ENCODE assay signal across 9 mouse cellular contexts in the genomic region with DNA sequence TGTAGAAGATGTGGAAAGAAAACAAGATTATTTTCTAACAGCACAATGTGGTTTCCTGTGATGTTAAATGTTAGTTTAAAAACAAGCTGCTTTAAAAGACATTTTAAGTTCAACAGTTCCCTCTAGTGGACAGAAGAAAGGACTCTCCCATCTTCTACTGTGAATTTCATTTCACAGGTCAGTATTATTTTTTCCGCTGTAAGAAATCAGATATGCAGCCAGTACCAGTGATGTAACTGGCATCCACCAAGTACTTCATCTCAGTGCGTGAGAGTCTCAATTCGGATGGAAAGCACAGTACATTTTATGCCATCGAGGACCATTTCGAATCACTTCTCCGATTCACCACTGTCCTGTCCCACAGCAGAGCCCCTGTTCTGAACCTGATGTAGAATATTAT. TPM values are rescaled to one million over a fixed set of nuclear protein-coding genes. Genes with fewer than 3 reads are reported as not detected.
DNase-seq lines count a peak whose midpoint lies in the region; ATAC-seq and TF ChIP-seq lines count a peak whose summit lies in the region.
"Had no signal": no experiment of that assay in that cellular context is flagged by ENCODE, and none has a peak within 500 bp of the region (broad histone marks: within the 10 kb centered on the region; RNA-seq: fewer than 3 reads in every experiment).

No protein-coding gene starts in this region.

- TF ChIP-seq CTCF in left cerebral cortex, adult 2 months (IDR thresholded peaks at IDR 0.05) = peak; percentile 77

- peaks cover 2% of the 10 kb centered on the region; the same call in 1 of the 2 replicates for H3K4me1 ChIP-seq in midbrain, embryonic 15.5 days
- H3K4me1 ChIP-seq: stomach, embryonic 15.5 days had no signal

- no peaks in the 10 kb centered on the region for H3K9me3 ChIP-seq in midbrain, embryonic 15.5 days
- H3K9me3 ChIP-seq: stomach, embryonic 15.5 days had no signal

- H3K9ac ChIP-seq in midbrain, embryonic 15.5 days = no peak overlapping the region
- H3K9ac ChIP-seq: stomach, embryonic 15.5 days had no signal

- no peak overlapping the region for H3K4me2 ChIP-seq in midbrain, embryonic 15.5 days
- H3K4me2 ChIP-seq: stomach, embryonic 15.5 days had no signal

- no peaks in the 10 kb centered on the region for H3K27me3 ChIP-seq in midbrain, embryonic 15.5 days (replicated peaks)
- H3K27me3 ChIP-seq: stomach, embryonic 15.5 days had no signal

- 67% methylated on average over 6 of the region's 6 CpGs for WGBS in midbrain, embryonic 15.5 days

- intact Hi-C loops in left cerebral cortex, adult 2 months (cut with DNase I) = loop anchor here (2.0 to 5.0 kb wide), 4 partner anchors 44 to 308 kb away; no protein-coding TSS in a partner anchor

- no peaks in the 10 kb centered on the region for H3K36me3 ChIP-seq in midbrain, embryonic 15.5 days (replicated peaks)
- H3K36me3 ChIP-seq: stomach, embryonic 15.5 days had no signal

- H3K27ac ChIP-seq in left cerebral cortex, adult 2 months = no peak overlapping the region
- H3K27ac ChIP-seq in midbrain, embryonic 15.5 days = no peak overlapping the region
- H3K27ac ChIP-seq: stomach, embryonic 15.5 days had no signal

- DNase-seq in left cerebral cortex, adult 2 months (ENCODE audit: extremely low spot score in 1 of 2, low spot score in 2 of 2) = no peak
- DNase-seq in left cerebral cortex, adult 18-20 months (ENCODE audit: low spot score in 2 of 2) = no peak
- DNase-seq in Muller cell, postnatal 12 days (ENCODE audit: inconsistent ontology term) = peak; percentile 5
- DNase-seq in fibroblast of lung, adult 2 months (ENCODE audit: low read depth) = peak; percentile 27
- no peak for DNase-seq in urinary bladder, postnatal 14 days (ENCODE audit: low spot score)
- no peak for DNase-seq in frontal cortex, postnatal 14 days (ENCODE audit: low spot score in 2 of 2)
- no peak for DNase-seq in layer of hippocampus, adult 9-11 months

- no peak overlapping the region for H3K4me3 ChIP-seq in left cerebral cortex, adult 2 months
- H3K4me3 ChIP-seq in midbrain, embryonic 15.5 days = no peak overlapping the region
- H3K4me3 ChIP-seq: stomach, embryonic 15.5 days had no signal

- peak; percentile 72 for ATAC-seq in midbrain, embryonic 15.5 days (replicated peaks)

RNA-seq across cellular contexts. Expression of gene Ccdc171, which starts 45.2 kb away (rescaled TPM):
- 1 to 10 TPM; 3.6 to 4.8 TPM for total RNA-seq in left cerebral cortex, adult 2 months (2021)
- 1 to 10 TPM; 4.9 to 5.8 TPM for total RNA-seq in left cerebral cortex, adult 18-20 months (2021)
- 3.9 and 4.2 TPM in 2 replicates for polyA plus RNA-seq in midbrain, embryonic 15.5 days (2015; fragmentation: Nextera tagmentation; extraction: Ambion mirVana)

Comparison
In these comparisons a context has a peak if more than half of its experiments do, and no peak if none do; other contexts are left out.
1. DNase-seq: peak in Muller cell, postnatal 12 days (single experiment) and fibroblast of lung, adult 2 months (single experiment); none in left cerebral cortex, adult 2 months (0 of 2), left cerebral cortex, adult 18-20 months (0 of 2), urinary bladder, postnatal 14 days (single experiment), frontal cortex, postnatal 14 days (0 of 2) and layer of hippocampus, adult 9-11 months (single experiment).